Mouse (Mus musculus) embryo, embryonic 11.5 days (tissue): ENCODE measurements around the gene Grb10.
A peak's percentile ranks its signal among the peaks of the same experiment; 100 is the strongest.

Source experiments
- DNase-seq: peaks from one replicate; pipeline ENCODE4 v3.0.0-alpha.2; 2012; ENCODE audit warnings: low read depth, low spot score

Gene Grb10

GRCm38 (mm10) chr11:12034371-12034770, 4.1 kb downstream of the Grb10 start:
- no peak for DNase-seq

DNA sequence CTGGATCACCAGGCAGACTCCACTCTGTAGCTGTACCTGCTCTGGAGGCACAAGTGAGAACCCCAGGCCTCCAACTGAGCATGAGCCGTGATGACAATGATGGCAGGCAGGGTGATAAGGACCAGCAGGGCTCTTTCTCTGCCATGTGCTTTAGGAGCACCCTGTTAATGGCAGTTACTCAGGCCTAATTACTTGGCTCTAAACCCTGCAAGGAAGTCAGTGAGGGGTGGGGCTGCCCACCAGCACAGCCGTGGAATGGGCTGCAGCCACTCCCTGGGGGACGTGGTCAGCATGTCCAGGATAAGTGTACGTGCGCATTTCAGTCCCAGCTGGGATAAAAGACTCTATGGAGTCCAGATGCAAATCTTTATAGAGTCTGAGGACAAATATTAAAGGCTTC, 5.7 kb downstream of the Grb10 start:
- DNase-seq: no peak

DNA sequence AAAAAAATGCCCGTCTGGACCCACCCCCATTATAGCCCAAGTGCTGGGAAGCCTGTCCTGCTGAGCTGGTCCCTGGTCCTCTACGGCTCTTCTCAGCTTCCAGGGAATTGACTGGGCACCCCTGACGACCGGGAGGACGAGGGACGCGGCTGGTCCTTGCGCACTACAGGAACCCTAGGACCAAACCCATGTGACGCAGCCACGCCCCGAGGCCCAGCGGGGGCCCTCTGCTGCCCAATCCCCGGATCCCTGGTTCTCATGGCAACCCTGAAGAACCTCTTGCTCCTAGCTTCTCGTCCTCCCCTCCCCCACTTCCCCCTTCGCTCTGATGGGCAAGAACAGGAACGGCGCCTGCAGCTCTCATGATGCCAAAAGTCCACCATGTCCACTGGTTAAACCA, 11.8 kb downstream of the Grb10 start:
- no peak for DNase-seq

- DNase-seq: no peak
Observed at GRCm38 (mm10) chr11:12025756-12026593, 12.5 kb downstream of the Grb10 start.

DNA sequence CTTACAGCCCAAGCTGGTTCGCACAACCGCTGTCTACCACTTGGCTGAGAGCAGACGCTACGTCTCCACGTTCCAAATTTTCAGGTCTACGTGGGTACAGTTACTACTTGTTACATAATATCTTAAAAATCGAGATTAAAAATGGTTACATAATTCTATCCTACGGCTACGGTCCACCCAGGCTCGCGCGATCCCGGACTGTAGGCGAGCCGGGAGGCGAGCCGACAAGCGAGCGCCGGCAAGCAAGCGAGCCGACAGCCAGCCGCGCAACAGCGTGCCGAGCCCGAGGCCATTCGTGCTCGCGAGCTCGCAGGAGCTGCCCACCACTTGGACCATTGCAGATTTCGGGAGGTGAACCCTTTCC, 13.1 kb downstream of the Grb10 start:
- DNase-seq: no peak

GRCm38 (mm10) chr11:12023051-12023450, 15.4 kb downstream of the Grb10 start:
- DNase-seq: no peak

GRCm38 (mm10) chr11:12019651-12020050, 18.8 kb downstream of the Grb10 start:
- DNase-seq: no peak

DNA sequence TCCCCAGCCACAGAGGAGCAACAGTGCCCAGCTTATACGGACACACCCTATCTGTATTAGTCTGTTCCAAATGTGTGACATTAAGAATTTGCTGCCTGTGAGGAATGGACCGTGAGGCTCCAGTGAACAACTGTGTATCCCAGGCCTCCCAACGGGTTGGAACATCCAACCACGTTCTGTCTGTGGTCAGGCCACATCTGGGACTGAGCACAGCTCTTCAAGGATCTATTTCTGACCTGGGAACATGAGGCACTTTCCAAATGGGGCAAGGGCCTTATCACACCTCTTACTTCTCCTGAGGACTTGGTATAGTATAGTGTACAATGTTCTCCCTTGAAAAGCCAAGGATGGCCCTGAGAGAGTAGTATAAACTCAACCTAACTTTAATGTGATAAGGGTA, 19.9 kb downstream of the Grb10 start:
- DNase-seq: no peak

GRCm38 (mm10) chr11:12010084-12010483, 28.4 kb downstream of the Grb10 start:
- DNase-seq: no peak

- no peak for DNase-seq
Observed at GRCm38 (mm10) chr11:12000293-12000910, 38.1 kb downstream of the Grb10 start.

- DNase-seq: no peak
Observed at GRCm38 (mm10) chr11:11998881-11999280, 39.6 kb downstream of the Grb10 start.

DNA sequence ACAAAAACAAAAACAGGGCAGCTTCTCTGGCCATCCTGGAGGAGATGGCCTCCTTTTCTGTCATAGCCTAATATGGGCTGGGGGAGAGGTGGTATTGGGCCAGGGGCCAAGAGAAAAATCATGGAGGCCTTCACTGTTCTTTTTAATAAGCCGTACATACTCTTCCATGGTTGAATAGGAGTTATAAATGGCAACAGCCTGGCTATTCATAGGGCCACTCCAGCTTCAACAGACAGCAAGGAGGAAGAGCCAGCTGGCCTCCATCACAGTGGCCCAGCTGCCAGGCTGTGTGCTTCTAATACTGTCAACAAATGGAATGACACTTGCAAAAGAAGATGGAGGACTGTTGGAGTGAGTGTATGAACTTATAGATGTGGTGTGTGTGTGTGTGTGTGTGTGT, 41.4 kb downstream of the Grb10 start:
- DNase-seq: no peak

GRCm38 (mm10) chr11:11995371-11995770, 43.1 kb downstream of the Grb10 start:
- no peak for DNase-seq

DNA sequence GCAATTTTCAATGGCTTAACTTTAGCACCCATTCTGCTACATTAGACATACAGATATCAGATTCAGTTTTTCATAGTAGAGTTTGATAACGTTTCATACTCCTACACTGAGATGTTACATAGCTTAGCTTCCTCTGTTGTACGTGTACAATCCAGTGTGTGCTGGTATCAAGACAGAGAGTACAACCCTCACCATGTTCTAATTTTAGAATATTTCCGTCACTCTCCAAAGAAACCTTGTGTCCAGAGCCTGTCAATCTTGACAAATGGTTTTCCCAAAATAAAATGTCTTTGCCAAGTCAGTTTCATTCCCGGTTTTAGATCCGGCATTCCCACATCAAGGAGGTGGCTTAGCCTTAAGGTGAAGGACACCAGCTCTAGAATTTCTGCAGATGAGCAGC, 44.7 kb downstream of the Grb10 start:
- DNase-seq: no peak

GRCm38 (mm10) chr11:11993183-11993582, 45.3 kb downstream of the Grb10 start:
- no peak for DNase-seq

GRCm38 (mm10) chr11:11989850-11990249, 48.6 kb downstream of the Grb10 start:
- no peak for DNase-seq

DNA sequence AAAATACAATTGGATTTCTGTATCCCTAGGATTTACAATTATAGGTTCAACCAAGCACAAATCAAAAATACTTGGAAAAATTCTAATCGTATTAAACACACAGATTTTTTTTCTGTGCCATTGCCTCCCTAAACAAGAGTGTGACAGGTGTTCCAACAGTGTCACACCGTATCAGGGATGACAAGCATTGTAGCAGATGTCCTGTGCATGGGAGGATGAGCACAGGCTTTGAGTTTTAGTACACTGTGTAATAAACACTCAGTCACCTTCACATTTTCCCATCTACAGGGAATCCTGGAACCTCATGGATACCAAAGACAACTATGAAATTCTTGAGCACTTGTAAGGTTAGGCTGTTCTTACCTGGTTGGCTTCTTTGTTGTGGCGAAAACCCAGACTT, 51.2 kb downstream of the Grb10 start:
- no peak for DNase-seq

DNA sequence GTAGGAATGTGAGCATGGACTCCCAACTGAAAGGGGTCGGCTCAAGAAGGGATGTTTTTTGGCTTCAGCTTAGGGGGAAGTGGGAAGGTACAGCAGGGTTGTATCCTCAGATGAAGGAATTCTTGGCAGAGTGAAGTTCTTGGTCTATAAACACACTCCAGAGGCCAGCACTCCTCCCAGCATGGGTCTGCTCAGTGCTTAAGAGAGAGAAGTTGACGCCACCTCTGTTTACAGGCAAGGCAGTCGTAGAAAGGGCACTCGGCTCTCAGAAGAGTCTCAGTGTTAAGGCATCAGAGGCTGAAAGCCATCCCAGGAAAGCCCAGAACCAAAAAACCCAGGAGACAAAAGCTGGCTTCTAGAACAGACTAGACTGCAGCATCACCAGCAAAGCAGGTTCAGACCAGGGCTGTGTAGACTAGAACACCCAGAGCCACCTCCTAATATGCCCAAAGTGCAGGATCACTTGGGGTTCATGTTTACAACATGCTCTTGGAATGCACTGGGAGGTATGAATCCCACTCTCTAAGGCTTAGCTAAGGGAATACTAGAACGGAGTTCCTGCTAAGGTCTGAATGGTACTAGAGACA, 59.8 kb downstream of the Grb10 start:
- DNase-seq: no peak

GRCm38 (mm10) chr11:11974591-11975255, 63.8 kb downstream of the Grb10 start:
- DNase-seq: no peak

DNA sequence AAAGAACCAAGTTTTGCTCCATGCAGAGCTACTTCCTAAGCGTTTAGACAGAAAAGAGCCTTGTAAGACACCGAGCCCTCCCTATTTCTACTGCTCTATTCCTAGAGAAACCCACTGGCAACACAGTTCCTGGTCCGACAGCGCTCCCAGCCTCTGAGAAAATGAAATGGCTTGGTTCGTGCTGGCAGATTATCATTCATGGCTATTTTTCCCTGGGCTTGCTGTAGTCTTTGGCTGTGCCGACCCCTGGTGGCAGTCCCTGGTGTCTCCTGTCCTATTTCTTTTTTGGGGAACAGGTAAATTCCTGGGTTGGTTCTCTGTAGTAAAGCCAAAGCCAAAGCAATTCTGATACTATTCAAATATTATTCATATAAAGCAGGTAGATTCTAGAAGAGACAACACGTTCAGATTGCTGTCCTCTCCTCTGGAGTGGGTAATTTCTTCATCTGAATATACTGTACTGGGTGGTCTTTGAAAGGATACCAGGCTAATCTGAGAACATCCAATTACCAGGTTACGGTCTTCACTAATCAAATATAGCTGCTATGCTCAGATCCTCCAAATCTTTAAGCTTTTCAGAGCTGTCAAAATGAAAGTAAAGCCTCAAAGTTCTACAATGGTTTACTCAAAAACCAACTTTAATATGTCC, 65.0 kb downstream of the Grb10 start:
- peak; percentile 63 for DNase-seq

- no peak for DNase-seq
Observed at GRCm38 (mm10) chr11:11972401-11973110, 65.9 kb downstream of the Grb10 start.
